Mouse (Mus musculus) hindlimb bud, embryonic 11.5 days (tissue): ENCODE measurements around the gene 2310007B03Rik.

Experiments
- DNase-seq: peaks from one replicate; pipeline ENCODE4 v3.0.0-alpha.2; 2012; ENCODE audit warnings: low read depth, low spot score; ENCODE audit errors: extremely low spot score

The 2310007B03Rik gene

DNA sequence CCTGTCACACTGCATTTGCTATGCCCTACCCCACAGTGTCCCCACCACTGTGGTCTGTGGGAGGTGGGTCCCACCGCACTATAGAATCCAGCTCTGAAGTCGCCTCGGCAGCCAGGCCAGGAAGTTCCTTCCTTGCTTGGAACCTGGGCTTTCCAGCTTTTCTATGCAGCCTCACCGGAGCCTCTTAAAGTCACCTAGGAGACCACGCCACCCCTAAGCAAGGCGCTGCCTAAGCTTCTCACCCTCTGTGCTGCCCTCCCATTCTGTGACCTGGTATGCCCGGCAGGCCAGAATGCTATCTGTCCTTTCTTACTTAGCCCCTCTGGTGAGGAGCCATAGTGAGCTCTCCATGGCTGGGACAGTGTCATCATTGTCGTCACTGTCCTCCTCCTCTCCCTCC is 602 bp upstream of the 2310007B03Rik start:
- DNase-seq = no peak

GRCm38 (mm10) chr1:93159566-93160500 is 915 bp downstream of the 2310007B03Rik start:
- no peak for DNase-seq

DNA sequence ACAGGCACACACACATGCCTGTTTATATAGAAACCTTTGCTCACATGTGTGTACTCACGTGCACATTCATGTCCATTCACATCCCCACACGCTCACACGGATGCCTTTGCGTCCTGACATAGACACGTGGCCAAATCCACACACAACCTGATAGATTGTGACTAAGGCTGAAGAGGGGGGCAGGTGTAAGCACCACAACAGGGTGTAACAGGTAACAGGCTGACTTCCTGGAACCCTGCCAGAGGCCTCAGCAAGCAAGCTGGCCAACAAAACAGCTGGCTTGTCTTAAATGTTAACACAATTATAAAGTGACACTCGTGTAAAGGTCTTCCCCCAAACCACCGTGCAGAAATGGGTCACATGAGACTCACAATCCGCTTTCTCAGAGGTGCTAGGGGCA is 1.8 kb downstream of the 2310007B03Rik start:
- no peak for DNase-seq

GRCm38 (mm10) chr1:93157566-93157965 is 3.2 kb downstream of the 2310007B03Rik start:
- no peak for DNase-seq

DNA sequence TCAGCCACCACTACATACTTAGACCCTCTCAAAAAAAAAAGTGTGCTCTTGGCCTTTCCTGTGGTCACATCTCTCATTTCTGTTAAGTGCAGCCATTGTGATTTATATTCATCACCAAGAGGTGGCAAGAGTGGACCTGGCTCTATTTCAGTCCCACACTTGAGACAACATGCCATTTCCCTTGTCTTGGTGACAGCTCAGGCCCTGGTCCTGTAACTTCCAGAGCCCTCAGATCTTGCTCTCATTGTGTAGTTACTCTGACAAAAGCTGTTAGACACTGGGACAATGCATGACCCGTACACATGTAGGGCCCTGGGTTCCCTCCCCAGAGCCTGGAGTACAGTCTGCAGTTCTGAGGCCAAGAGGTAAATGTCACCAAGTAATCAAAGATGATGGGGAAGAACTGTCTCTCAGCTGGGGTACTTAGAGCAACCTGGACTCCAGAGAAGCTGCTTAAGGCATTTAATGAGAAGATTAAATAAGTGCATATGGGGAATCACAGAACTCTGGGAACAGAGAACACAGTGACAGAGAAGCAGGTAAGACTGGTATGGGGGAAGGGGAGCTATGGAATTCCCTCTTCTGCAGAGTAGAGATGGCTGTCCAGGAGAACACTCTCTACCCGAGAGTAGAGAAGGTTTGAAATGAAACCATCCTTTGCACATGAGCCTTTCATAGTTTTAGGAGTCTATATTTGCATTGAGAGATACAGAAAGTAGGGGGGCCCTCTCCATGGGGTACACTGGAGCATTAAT is 9.7 kb downstream of the 2310007B03Rik start:
- DNase-seq = no peak

GRCm38 (mm10) chr1:93144176-93144575 is 16.6 kb downstream of the 2310007B03Rik start:
- no peak for DNase-seq

DNA sequence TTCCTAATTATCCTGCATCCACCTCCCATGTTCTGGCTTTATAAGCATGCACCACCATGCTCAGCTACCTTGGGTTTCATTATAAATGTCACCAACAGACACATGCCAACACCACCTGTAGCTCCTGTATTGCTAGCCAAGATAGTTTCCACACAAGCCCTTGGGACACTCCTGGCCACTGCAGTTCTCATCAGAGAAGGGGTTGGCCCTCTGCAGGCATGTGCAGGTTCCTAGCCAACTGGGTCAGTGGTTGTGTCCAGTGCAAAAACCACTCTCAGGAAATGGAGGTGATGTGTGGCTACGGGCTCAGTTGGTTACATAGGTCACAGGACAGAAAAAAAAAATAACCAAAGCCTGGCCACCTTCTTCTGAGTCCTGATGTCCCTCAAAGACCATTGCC is 17.9 kb downstream of the 2310007B03Rik start:
- no peak for DNase-seq

DNA sequence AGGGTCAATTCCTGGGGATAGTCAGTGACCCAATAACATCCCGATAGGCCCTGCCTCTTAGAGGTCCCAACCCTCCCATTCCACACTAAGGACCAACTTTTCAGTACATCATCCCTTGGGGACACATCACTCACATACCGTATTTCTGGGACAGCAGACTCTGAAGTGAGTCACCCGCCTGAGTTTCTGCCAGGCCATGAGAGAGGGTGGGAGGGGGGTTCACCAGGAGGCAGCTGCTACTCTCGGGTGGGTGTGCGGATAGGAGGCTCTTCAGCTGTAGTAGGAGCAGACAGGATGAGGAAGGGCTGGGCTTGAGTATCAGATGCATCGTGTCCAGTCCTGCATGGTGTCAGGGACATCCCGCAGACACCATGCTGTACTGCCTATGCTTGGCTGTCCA is 21.0 kb downstream of the 2310007B03Rik start:
- no peak for DNase-seq

DNA sequence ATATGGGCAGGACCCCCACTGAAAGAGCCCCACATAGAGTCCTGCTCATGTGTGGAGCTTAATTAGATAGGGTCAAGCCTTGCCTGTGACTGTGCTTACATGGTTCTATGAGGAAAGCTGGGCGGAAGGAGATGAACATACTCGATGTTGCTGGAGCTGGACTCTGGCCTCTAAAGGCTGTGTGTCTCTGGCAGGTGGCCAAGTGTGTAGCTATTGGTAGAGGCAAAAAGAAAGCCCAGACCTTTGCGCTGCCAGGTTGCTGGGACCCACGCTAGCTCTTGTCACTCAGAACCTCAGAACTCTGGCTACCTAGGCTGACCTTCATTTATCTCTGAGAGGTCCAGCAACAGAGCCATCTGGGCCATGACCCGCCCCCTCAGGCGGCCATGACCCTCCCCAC is 22.2 kb downstream of the 2310007B03Rik start:
- DNase-seq = no peak

DNA sequence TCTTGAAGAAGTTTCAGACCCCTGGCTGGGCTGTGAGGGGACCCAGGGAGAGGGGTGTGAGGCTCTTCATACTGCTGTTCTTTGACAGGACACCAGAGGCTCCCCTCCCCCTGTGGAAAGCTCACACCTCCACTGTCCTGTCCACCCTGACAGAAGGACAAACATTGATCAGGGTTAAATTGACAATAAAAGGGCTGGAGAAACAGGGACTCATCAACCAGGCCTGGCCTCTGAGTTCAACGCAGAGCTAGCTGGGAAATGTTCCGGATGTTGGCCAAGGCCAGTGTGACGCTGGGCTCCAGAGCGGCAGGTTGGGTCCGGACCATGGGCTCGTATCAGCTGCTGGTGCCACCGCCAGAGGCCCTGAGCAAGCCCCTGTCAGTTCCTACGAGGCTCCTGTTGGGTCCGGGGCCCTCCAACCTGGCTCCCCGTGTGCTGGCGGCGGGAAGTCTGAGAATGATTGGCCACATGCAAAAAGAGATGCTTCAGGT is 25.7 kb downstream of the 2310007B03Rik start, which contains the start of gene Agxt:
Agxt (plus strand) TSS at position 205 of the 491 bp plus-strand sequence.
- no peak for DNase-seq

DNA sequence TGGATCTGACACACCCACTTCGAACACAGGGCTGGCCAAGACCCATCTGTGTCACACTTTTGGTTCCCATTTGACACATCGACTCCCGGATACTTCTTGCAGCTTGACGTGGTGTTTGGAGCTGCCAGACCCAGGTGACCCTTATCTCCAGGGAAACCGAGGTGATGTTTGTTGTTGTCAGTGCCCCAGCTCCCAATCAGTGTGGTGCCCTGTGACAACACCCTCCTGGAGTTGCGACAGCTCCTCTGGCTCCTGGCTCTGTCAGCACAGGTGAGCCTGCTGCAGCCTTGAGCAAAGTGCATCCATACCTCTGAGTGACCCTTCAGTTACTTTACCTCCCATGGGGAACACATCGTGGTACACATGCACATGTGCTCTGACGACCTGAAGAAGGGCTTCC is 28.1 kb downstream of the 2310007B03Rik start:
- no peak for DNase-seq

GRCm38 (mm10) chr1:93130242-93130983 is 30.3 kb downstream of the 2310007B03Rik start:
- no peak for DNase-seq

DNA sequence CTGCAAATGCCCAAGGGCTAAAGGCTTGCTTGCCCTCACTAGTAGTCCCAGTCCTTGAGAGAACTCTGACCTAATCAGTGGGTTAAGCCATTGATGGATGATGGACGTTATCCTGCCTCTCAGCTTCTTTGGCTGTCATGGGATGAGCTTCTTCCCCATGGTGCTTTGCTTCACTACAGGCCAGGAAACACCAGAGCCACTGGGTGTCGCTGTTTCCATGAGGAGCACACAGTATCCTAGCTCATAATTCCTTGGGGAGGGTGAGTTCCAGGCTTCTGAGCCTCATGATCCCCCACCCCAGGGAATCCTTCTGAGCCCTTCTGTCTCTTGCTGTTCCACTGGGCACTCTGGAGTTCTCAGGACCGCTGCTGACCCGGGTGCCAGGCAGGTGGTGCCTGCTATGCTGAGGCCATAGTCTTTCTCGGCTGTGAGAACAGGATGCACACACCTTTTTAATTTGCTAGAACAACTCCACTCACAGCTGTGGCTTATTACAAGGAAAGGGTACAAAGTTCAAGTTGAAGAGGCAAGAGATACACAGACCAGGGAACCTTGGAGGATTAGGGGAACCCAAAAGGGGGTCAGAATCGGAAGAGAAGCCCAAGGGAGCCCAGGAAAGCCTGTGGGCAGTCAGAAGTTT is 31.9 kb downstream of the 2310007B03Rik start:
- no peak for DNase-seq

- DNase-seq = no peak
Measured at GRCm38 (mm10) chr1:93128209-93128608, 32.5 kb downstream of the 2310007B03Rik start.

DNA sequence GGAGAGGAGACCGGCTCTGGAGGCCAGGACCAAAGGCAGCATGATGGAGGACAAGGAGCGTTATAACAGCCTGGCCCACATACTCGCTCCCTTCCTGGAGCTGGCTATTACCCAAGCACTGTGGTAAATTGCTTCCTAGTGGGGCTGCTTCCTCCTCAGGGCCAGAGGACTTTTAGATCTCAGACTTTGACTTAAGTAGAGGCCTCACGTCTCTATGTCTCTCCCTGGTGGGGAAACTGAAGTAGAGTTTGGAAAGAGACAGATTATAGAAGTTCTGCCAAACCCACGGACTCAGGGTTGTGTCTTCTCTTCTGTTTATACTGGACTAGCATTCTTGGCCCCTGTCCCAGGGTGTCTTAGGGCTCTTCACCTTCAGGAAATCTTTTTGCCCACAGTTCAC is 35.5 kb downstream of the 2310007B03Rik start:
- DNase-seq = no peak

DNA sequence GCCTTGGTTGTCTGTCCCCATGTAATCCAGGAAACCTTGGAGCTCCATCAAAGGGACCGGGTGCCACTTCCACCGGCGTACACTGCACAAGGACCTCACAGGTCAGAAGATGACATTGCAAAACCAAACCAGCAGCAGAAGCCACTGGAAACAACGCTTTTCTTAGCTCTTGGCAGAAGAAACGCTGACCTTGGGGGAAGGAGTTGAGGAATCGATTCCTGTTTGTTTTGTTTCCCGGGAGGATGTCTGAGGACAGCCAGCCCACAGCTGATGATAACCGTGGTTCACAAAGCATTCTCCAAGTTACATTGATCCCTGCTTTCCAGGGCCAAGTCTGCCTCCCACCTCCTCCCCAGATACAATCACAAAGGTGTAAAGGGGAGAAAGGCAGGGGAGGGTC is 36.7 kb downstream of the 2310007B03Rik start:
- DNase-seq = no peak

GRCm38 (mm10) chr1:93123179-93123854 is 37.4 kb downstream of the 2310007B03Rik start:
- no peak for DNase-seq

GRCm38 (mm10) chr1:93118816-93119215 is 41.9 kb downstream of the 2310007B03Rik start:
- no peak for DNase-seq

DNA sequence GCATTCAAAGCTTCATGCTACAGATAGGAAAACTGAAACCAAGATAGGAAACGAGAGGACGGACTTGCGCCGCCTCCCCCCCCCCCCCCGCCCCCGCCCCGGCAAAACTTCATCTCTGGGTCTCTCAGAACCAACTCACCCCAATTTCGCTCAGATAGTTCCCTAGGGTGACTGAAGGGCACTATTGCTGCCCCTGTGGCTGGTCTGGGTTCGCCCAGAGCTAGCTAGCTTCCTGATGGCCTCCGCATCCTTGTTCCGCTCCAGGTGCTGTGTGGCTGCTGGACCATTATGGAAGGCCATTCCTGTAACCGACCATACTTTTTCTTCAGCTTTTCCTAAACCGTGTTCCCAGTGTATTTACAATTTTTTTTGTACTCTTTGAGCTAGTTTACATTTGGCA is 45.3 kb downstream of the 2310007B03Rik start:
- DNase-seq = no peak
